Mouse (Mus musculus) intestine, embryonic 14.5 days (tissue): ENCODE measurements at regions not wholly inside any gene's neighbourhood (a gene's known extent, or its start where the extent isn't known, plus 50 kb on each side); places are given as distances from the start of the nearest gene placed in this dataset.

Experiments
- ATAC-seq: fragments of 200-750 bp; cut with Nextera tagmentation; replicated peaks from 2 replicates; pipeline ENCODE4 v1.8.0; 2017; ENCODE audit warnings: low read depth, moderate number of reproducible peaks, moderate TSS enrichment, moderate library complexity; ENCODE audit not compliant: low FRiP score, low TSS enrichment
- DNase-seq: peaks from one replicate; pipeline ENCODE4 v3.0.0-alpha.2; 2018; ENCODE audit warnings: low spot score
- H3K27ac ChIP-seq: fragments of 300-500 bp; sonication (generic); 2 replicates; pipeline ENCODE4 v1.5.1; 2014; ENCODE audit warnings: low read depth, mild to moderate bottlenecking, control low read depth
- H3K27me3 ChIP-seq: fragments of 300-500 bp; sonication (generic); replicated peaks from 2 replicates; pipeline ENCODE4 v1.6.1; 2014; ENCODE audit warnings: low read length, control low read depth; ENCODE audit not compliant: control insufficient read depth, insufficient read depth
- H3K36me3 ChIP-seq: fragments of 300-500 bp; sonication (generic); 2 replicates; pipeline ENCODE4 v1.6.1; 2014; ENCODE audit warnings: low read length, control low read depth; ENCODE audit not compliant: control insufficient read depth, insufficient read depth
- H3K4me1 ChIP-seq: fragments of 300-500 bp; sonication (generic); replicated peaks from 2 replicates; pipeline ENCODE4 v1.6.1; 2014; ENCODE audit warnings: low read length, control low read depth, mixed read lengths; ENCODE audit not compliant: control insufficient read depth, insufficient read depth
- H3K4me2 ChIP-seq: fragments of 300-500 bp; sonication (generic); 2 replicates; pipeline ENCODE4 v1.6.1; 2014; ENCODE audit warnings: low read length
- H3K4me3 ChIP-seq: fragments of 300-500 bp; sonication (generic); 2 replicates; pipeline ENCODE4 v1.5.1; 2014; ENCODE audit warnings: low read depth, low read length, control low read depth, mixed read lengths
- H3K9ac ChIP-seq: fragments of 300-500 bp; sonication (generic); 2 replicates; pipeline ENCODE4 v1.6.1; 2014; ENCODE audit warnings: mild to moderate bottlenecking, low read length
- H3K9me3 ChIP-seq: fragments of 300-500 bp; sonication (generic); 2 replicates; pipeline ENCODE4 v1.6.1; 2016; ENCODE audit warnings: low read length, control low read depth; ENCODE audit not compliant: control insufficient read depth
- WGBS: fragments of 180-500 bp; shearing (Covaris S2); extraction: QIAGEN DNeasy Blood & Tissue Kit; methylation state at CpG from one replicate; pipeline ENCODE4 v1.1.7; 2014; 5-methylcytosine and 5-hydroxymethylcytosine counted together

GRCm38 (mm10) chr4:87380716-87381115 lies 150.4 kb upstream of the Slc24a2 start:
- Histone ChIP-seq H3K27ac (no peak overlapping the region), H3K27me3 (no peaks in the 10 kb centered on the region), H3K9me3 (no peaks in the 10 kb centered on the region), H3K4me1 (peaks cover 10% of the 10 kb centered on the region), H3K4me3 (no peak overlapping the region), H3K4me2 (no peak overlapping the region), H3K36me3 (no peaks in the 10 kb centered on the region), H3K9ac (no peak overlapping the region)
- ATAC-seq (no peak), DNase-seq (no peak)
- whole genome bisulfite sequencing = 41% methylated on average over 5 of the region's 5 CpGs

- Histone ChIP-seq H3K9me3 (no peaks in the 10 kb centered on the region), H3K27ac (no peak overlapping the region), H3K27me3 (no peaks in the 10 kb centered on the region), H3K36me3 (no peaks in the 10 kb centered on the region), H3K4me1 (peaks cover 2% of the 10 kb centered on the region), H3K9ac (no peak overlapping the region), H3K4me3 (no peak overlapping the region), H3K4me2 (no peak overlapping the region)
- 35% methylated on average over 4 of the region's 4 CpGs for WGBS
- no peak for ATAC-seq
- no peak for DNase-seq
Measured at GRCm38 (mm10) chr4:87379516-87380173, 149.4 kb upstream of the Slc24a2 start.

GRCm38 (mm10) chr4:87371960-87372359 lies 141.7 kb upstream of the Slc24a2 start:
- no peak overlapping the region for H3K4me3 ChIP-seq
- H3K9ac ChIP-seq = no peak overlapping the region
- no peak overlapping the region for H3K4me2 ChIP-seq
- H3K36me3 ChIP-seq = no peaks in the 10 kb centered on the region
- no peaks in the 10 kb centered on the region for H3K9me3 ChIP-seq
- no peak overlapping the region for H3K27ac ChIP-seq
- DNase-seq (no peak), ATAC-seq (no peak)
- WGBS = 33% methylated on average over 7 of the region's 7 CpGs
- no peaks in the 10 kb centered on the region for H3K27me3 ChIP-seq
- H3K4me1 ChIP-seq = peaks cover 17% of the 10 kb centered on the region

- no peak overlapping the region for H3K9ac ChIP-seq
- no peak overlapping the region for H3K4me3 ChIP-seq
- no peaks in the 10 kb centered on the region for H3K9me3 ChIP-seq
- H3K4me1 ChIP-seq = peaks cover 17% of the 10 kb centered on the region
- 19% methylated on average over 14 of the region's 14 CpGs for WGBS
- DNase-seq (peak; percentile 66), ATAC-seq (peak; percentile 64)
- H3K36me3 ChIP-seq = no peaks in the 10 kb centered on the region
- H3K27me3 ChIP-seq = no peaks in the 10 kb centered on the region
- H3K27ac ChIP-seq = no peak overlapping the region
- peak overlapping the region; percentile 41 for H3K4me2 ChIP-seq
Measured at GRCm38 (mm10) chr4:87369626-87370234, 139.5 kb upstream of the Slc24a2 start.

GRCm38 (mm10) chr4:87368413-87369160 lies 138.3 kb upstream of the Slc24a2 start:
- Histone ChIP-seq H3K9me3 (no peaks in the 10 kb centered on the region), H3K27me3 (no peaks in the 10 kb centered on the region), H3K36me3 (no peaks in the 10 kb centered on the region), H3K4me2 (peak overlapping the region; percentile 85), H3K9ac (peak overlapping the region; percentile 60), H3K4me3 (peak overlapping the region; percentile 44), H3K27ac (peak overlapping the region; percentile 82), H3K4me1 (peaks cover 17% of the 10 kb centered on the region)
- DNase-seq (peak; percentile 76), ATAC-seq (peak; percentile 80)
- WGBS = 14% methylated on average over 20 of the region's 20 CpGs

GRCm38 (mm10) chr4:87367732-87368412 lies 137.6 kb upstream of the Slc24a2 start:
- WGBS = 8% methylated on average over 19 of the region's 19 CpGs
- Histone ChIP-seq H3K4me1 (peaks cover 17% of the 10 kb centered on the region), H3K27me3 (no peaks in the 10 kb centered on the region), H3K27ac (peak overlapping the region; percentile 82), H3K4me2 (peak overlapping the region; percentile 85), H3K4me3 (peak overlapping the region; percentile 44), H3K36me3 (no peaks in the 10 kb centered on the region), H3K9ac (peak overlapping the region; percentile 60), H3K9me3 (no peaks in the 10 kb centered on the region)
- ATAC-seq (peak; percentile 82), DNase-seq (peak; percentile 92)

- Histone ChIP-seq H3K27me3 (no peaks in the 10 kb centered on the region), H3K36me3 (no peaks in the 10 kb centered on the region), H3K9me3 (no peaks in the 10 kb centered on the region), H3K4me1 (no peaks in the 10 kb centered on the region), H3K4me2 (no peak overlapping the region), H3K4me3 (no peak overlapping the region), H3K27ac (no peak overlapping the region), H3K9ac (no peak overlapping the region)
- 12% methylated on average over 6 of the region's 6 CpGs for WGBS
- no peak for ATAC-seq
- DNase-seq = no peak
Measured at GRCm38 (mm10) chr4:87362201-87362600, 131.9 kb upstream of the Slc24a2 start.

GRCm38 (mm10) chr4:87359483-87359882 lies 129.2 kb upstream of the Slc24a2 start:
- WGBS = 44% methylated on average over 9 of the region's 9 CpGs
- ATAC-seq = no peak
- Histone ChIP-seq H3K4me3 (no peak overlapping the region), H3K27ac (no peak overlapping the region), H3K36me3 (no peaks in the 10 kb centered on the region), H3K9ac (no peak overlapping the region), H3K4me2 (no peak overlapping the region), H3K27me3 (no peaks in the 10 kb centered on the region), H3K4me1 (no peaks in the 10 kb centered on the region), H3K9me3 (no peaks in the 10 kb centered on the region)
- no peak for DNase-seq
